Mouse (Mus musculus) hindbrain, embryonic 12.5 days (tissue): ENCODE data around the gene Celf5. TPM values are rescaled to one million over a fixed set of nuclear protein-coding genes. Genes with fewer than 3 reads are reported as not detected.

ENCODE experiments used
- ATAC-seq: fragments of 200-750 bp; cut with Nextera tagmentation; 2 replicates; pipeline ENCODE4 v1.8.0; 2017; ENCODE audit warnings: moderate TSS enrichment; ENCODE audit not compliant: low FRiP score
- H3K27ac ChIP-seq: fragments of 300-500 bp; sonication (generic); 2 replicates; pipeline ENCODE4 v1.5.1; 2016; ENCODE audit warnings: mild to moderate bottlenecking
- H3K27me3 ChIP-seq: fragments of 300-500 bp; sonication (generic); 2 replicates; pipeline ENCODE4 v1.6.1; 2016; ENCODE audit warnings: mild to moderate bottlenecking
- H3K36me3 ChIP-seq: fragments of 300-500 bp; sonication (generic); 2 replicates; pipeline ENCODE4 v1.6.1; 2016; ENCODE audit warnings: mild to moderate bottlenecking
- H3K4me1 ChIP-seq: fragments of 300-500 bp; sonication (generic); 2 replicates; pipeline ENCODE4 v1.6.1; 2016
- H3K4me2 ChIP-seq: fragments of 300-500 bp; sonication (generic); replicated peaks from 2 replicates; pipeline ENCODE4 v1.6.1; 2016; ENCODE audit warnings: mild to moderate bottlenecking
- H3K4me3 ChIP-seq: fragments of 300-500 bp; sonication (generic); 2 replicates; pipeline ENCODE4 v1.5.1; 2016; ENCODE audit warnings: mild to moderate bottlenecking
- H3K9ac ChIP-seq: fragments of 300-500 bp; sonication (generic); 2 replicates; pipeline ENCODE4 v1.6.1; 2016; ENCODE audit warnings: mild to moderate bottlenecking, moderate library complexity
- H3K9me3 ChIP-seq: fragments of 300-500 bp; sonication (generic); replicated peaks from 2 replicates; pipeline ENCODE4 v1.6.1; 2016; ENCODE audit warnings: mild to moderate bottlenecking
- WGBS: fragments of 180-500 bp; shearing (Covaris S2); methylation state at CpG from one replicate; pipeline ENCODE4 v1.1.7; 2016; 5-methylcytosine and 5-hydroxymethylcytosine counted together
- polyA plus RNA-seq: library from polyadenylated mRNA; unstranded; fragments of >200 nt; fragmentation: Nextera tagmentation; extraction: Ambion mirVana; gene quantifications from 2 replicates; pipeline ENCODE4 v1.2.1, GENCODE M21; 2016

Celf5 gene
- polyA plus RNA-seq, 1 experiment from 2014 or later, result 37.1 TPM

- H3K9ac ChIP-seq, result no peak overlapping the region
- peaks cover 66% of the 10 kb centered on the region for H3K27me3 ChIP-seq
- no peak overlapping the region for H3K4me2 ChIP-seq
- no peaks in the 10 kb centered on the region for H3K36me3 ChIP-seq
- peaks cover 56% of the 10 kb centered on the region for H3K4me1 ChIP-seq
- H3K9me3 ChIP-seq, result no peaks in the 10 kb centered on the region
- no peak overlapping the region for H3K27ac ChIP-seq
- no peak for ATAC-seq
- H3K4me3 ChIP-seq, result no peak overlapping the region
- 76% methylated on average over 8 of the region's 8 CpGs for WGBS
Observed at GRCm38 (mm10) chr10:81427804-81428506, 54.6 kb downstream of the Celf5 start.

- H3K9ac ChIP-seq, result peak overlapping the region; percentile 63
- 24% methylated on average over 3 of the region's 3 CpGs for WGBS
- no peak overlapping the region for H3K27ac ChIP-seq
- H3K9me3 ChIP-seq, result no peaks in the 10 kb centered on the region
- H3K4me1 ChIP-seq, result peaks cover 51% of the 10 kb centered on the region
- peaks cover 70% of the 10 kb centered on the region for H3K27me3 ChIP-seq
- peak overlapping the region; percentile 67 for H3K4me2 ChIP-seq
- no peaks in the 10 kb centered on the region for H3K36me3 ChIP-seq
- peak overlapping the region; percentile 38 for H3K4me3 ChIP-seq
- ATAC-seq, result no peak
Observed at GRCm38 (mm10) chr10:81427327-81427726, 55.2 kb downstream of the Celf5 start.

- H3K9ac ChIP-seq, result peak overlapping the region; percentile 63
- peak overlapping the region; percentile 38 for H3K4me3 ChIP-seq
- ATAC-seq, result no peak
- no peaks in the 10 kb centered on the region for H3K36me3 ChIP-seq
- H3K27ac ChIP-seq, result no peak overlapping the region
- H3K4me1 ChIP-seq, result peaks cover 51% of the 10 kb centered on the region
- H3K4me2 ChIP-seq, result peak overlapping the region; percentile 67
- WGBS, result under 1% methylated on average over 21 of the region's 38 CpGs
- no peaks in the 10 kb centered on the region for H3K9me3 ChIP-seq
- peaks cover 74% of the 10 kb centered on the region for H3K27me3 ChIP-seq
Observed at GRCm38 (mm10) chr10:81426897-81427296, 55.6 kb downstream of the Celf5 start.

GRCm38 (mm10) chr10:81426081-81426671, 56.3 kb downstream of the Celf5 start:
- Histone ChIP-seq H3K27me3 (peaks cover 69% of the 10 kb centered on the region), H3K27ac (no peak overlapping the region), H3K4me2 (peak overlapping the region; percentile 67), H3K9ac (peak overlapping the region; percentile 63), H3K36me3 (no peaks in the 10 kb centered on the region), H3K9me3 (no peaks in the 10 kb centered on the region), H3K4me3 (peak overlapping the region; percentile 38), H3K4me1 (peaks cover 46% of the 10 kb centered on the region)
- no peak for ATAC-seq
- 3% methylated on average over 20 of the region's 33 CpGs for WGBS

- Histone ChIP-seq H3K27me3 (peaks cover 68% of the 10 kb centered on the region), H3K27ac (no peak overlapping the region), H3K36me3 (no peaks in the 10 kb centered on the region), H3K4me1 (peaks cover 44% of the 10 kb centered on the region), H3K4me2 (peak overlapping the region; percentile 21; the same call in 1 of the 2 replicates), H3K9ac (peak overlapping the region; percentile 32; the same call in 1 of the 2 replicates), H3K9me3 (no peaks in the 10 kb centered on the region), H3K4me3 (0 out of 2 replicates have a peak overlapping the region, but pooled peaks have one; percentile 5)
- no peak for ATAC-seq
- 27% methylated on average over 10 of the region's 10 CpGs for WGBS
Observed at GRCm38 (mm10) chr10:81425236-81425850, 57.2 kb downstream of the Celf5 start.

- Histone ChIP-seq H3K4me2 (peak overlapping the region; percentile 21; the same call in 1 of the 2 replicates), H3K4me3 (no peak overlapping the region), H3K9ac (peak overlapping the region; percentile 36; the same call in 1 of the 2 replicates), H3K27me3 (peaks cover 68% of the 10 kb centered on the region), H3K4me1 (peaks cover 39% of the 10 kb centered on the region), H3K36me3 (peaks cover 5% of the 10 kb centered on the region), H3K9me3 (no peaks in the 10 kb centered on the region), H3K27ac (no peak overlapping the region)
- WGBS, result 6% methylated on average over 21 of the region's 25 CpGs
- no peak for ATAC-seq
Observed at GRCm38 (mm10) chr10:81424246-81425051, 58.1 kb downstream of the Celf5 start.

GRCm38 (mm10) chr10:81423476-81424245, 58.8 kb downstream of the Celf5 start:
- Histone ChIP-seq H3K4me2 (peak overlapping the region; percentile 21; the same call in 1 of the 2 replicates), H3K36me3 (peaks cover 5% of the 10 kb centered on the region), H3K9ac (0 out of 2 replicates have a peak overlapping the region, but pooled peaks have one; percentile 36), H3K4me3 (no peak overlapping the region), H3K9me3 (no peaks in the 10 kb centered on the region), H3K4me1 (peaks cover 40% of the 10 kb centered on the region), H3K27ac (no peak overlapping the region), H3K27me3 (peaks cover 64% of the 10 kb centered on the region)
- no peak for ATAC-seq
- WGBS, result 68% methylated on average over 4 of the region's 4 CpGs

- 75% methylated on average over 3 of the region's 3 CpGs for WGBS
- no peak overlapping the region for H3K4me3 ChIP-seq
- H3K4me1 ChIP-seq, result peaks cover 50% of the 10 kb centered on the region
- no peak overlapping the region for H3K4me2 ChIP-seq
- no peaks in the 10 kb centered on the region for H3K9me3 ChIP-seq
- H3K9ac ChIP-seq, result no peak overlapping the region
- H3K27me3 ChIP-seq, result peaks cover 56% of the 10 kb centered on the region
- H3K36me3 ChIP-seq, result peaks cover 5% of the 10 kb centered on the region
- no peak overlapping the region for H3K27ac ChIP-seq
- ATAC-seq, result no peak
Observed at GRCm38 (mm10) chr10:81422661-81423217, 59.8 kb downstream of the Celf5 start.

- peaks cover 52% of the 10 kb centered on the region for H3K4me1 ChIP-seq
- WGBS, result 68% methylated on average over 6 of the region's 6 CpGs
Observed at GRCm38 (mm10) chr10:81422191-81422590, 60.3 kb downstream of the Celf5 start.

GRCm38 (mm10) chr10:81421797-81422100, 60.8 kb downstream of the Celf5 start:
- peaks cover 49% of the 10 kb centered on the region for H3K27me3 ChIP-seq
- no peak overlapping the region for H3K9ac ChIP-seq
- WGBS, result 84% methylated on average over 5 of the region's 5 CpGs
- no peaks in the 10 kb centered on the region for H3K9me3 ChIP-seq
- peaks cover 5% of the 10 kb centered on the region for H3K36me3 ChIP-seq
- no peak overlapping the region for H3K4me2 ChIP-seq
- peaks cover 52% of the 10 kb centered on the region for H3K4me1 ChIP-seq
- H3K4me3 ChIP-seq, result no peak overlapping the region
- no peak for ATAC-seq
- no peak overlapping the region for H3K27ac ChIP-seq

More at GRCm38 (mm10) chr10:81422191-81422590, 60.3 kb downstream of the Celf5 start:
- H3K4me3 ChIP-seq, result no peak overlapping the region
- H3K4me2 ChIP-seq, result no peak overlapping the region
- peaks cover 5% of the 10 kb centered on the region for H3K36me3 ChIP-seq
- peaks cover 54% of the 10 kb centered on the region for H3K27me3 ChIP-seq
- H3K27ac ChIP-seq, result no peak overlapping the region
- H3K9ac ChIP-seq, result no peak overlapping the region
- H3K9me3 ChIP-seq, result no peaks in the 10 kb centered on the region
- ATAC-seq, result no peak

GRCm38 (mm10) chr10:81421041-81421796, 61.3 kb downstream of the Celf5 start:
- peaks cover 5% of the 10 kb centered on the region for H3K36me3 ChIP-seq
- ATAC-seq, result no peak
- peaks cover 44% of the 10 kb centered on the region for H3K27me3 ChIP-seq
- no peak overlapping the region for H3K4me2 ChIP-seq
- 69% methylated on average over 4 of the region's 4 CpGs for WGBS
- H3K4me1 ChIP-seq, result peaks cover 52% of the 10 kb centered on the region
- no peak overlapping the region for H3K9ac ChIP-seq
- no peak overlapping the region for H3K4me3 ChIP-seq
- no peaks in the 10 kb centered on the region for H3K9me3 ChIP-seq
- no peak overlapping the region for H3K27ac ChIP-seq
